Mouse (Mus musculus): ENCODE measurements around the gene Ankrd52.

DNA sequence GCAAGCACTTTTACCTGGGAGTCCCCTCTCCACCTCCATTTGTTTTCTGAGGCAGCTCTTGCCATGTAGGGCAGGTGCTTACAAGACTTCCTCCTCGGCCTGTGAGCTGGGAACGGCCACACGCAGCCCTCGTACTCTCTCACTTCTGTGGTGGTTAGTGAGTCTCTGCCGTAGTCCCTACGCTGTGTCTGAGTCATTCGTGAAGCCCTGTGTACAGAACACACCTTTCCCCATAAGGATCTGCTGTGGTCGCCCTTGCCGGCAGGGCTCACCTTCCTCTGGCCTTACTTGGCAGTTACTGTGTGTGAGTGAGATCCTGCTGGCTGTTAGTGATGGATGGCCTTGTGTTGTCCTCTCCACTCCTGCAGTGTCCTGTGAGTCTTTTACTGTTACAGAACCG, 57.8 kb downstream of the Ankrd52 start:
- no peak for TF ChIP-seq CTCF (IDR thresholded peaks at IDR 0.05; ENCODE audit: control insufficient read depth, insufficient read depth, insufficient replicate concordance, low read depth, low read length)
- no peak for TF ChIP-seq POLR2A (IDR thresholded peaks at IDR 0.05; ENCODE audit: control insufficient read depth, low read depth, low read length)
